Mouse (Mus musculus): Measurements from ENCODE around the gene Zdhhc21. TPM values are rescaled to one million over a fixed set of nuclear protein-coding genes. Genes with fewer than 3 reads are reported as not detected.

The Zdhhc21 gene
- polyA plus RNA-seq, 1 experiment from 2014 or later = 4.4 TPM

DNA sequence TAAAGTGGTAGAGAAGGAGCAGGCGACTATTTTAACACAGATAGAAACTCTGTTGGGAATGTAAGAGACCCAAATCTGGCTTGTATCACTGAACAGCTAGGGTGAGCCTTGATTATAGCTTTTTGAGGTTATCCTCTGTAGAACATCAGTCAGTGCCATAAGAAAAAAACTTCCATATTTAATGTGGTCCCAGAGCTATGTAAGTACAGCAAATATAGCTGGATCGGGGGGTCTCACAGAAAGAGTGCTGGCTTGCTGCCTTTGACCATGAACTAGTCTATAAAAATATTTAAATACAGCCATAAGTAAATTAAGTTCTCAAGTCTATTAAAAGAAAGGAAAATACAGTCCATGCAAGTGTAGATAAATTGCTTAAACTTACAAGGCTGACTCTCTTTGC, 20.5 kb upstream of the Zdhhc21 start:
- Histone ChIP-seq H3K27me3 (no peaks in the 10 kb centered on the region), H3K4me3 (replicated peaks) (no peak overlapping the region), H3K27ac (no peak overlapping the region), H3K4me2 (no peak overlapping the region), H3K9me3 (replicated peaks) (no peaks in the 10 kb centered on the region), H3K36me3 (no peaks in the 10 kb centered on the region), H3K4me1 (replicated peaks) (no peaks in the 10 kb centered on the region), H3K9ac (no peak overlapping the region)
- no peak for DNase-seq
- no peak for ATAC-seq (ENCODE audit: low read depth)
- WGBS (ENCODE audit: insufficient replicate concordance) = 65% methylated on average over 2 of the region's 2 CpGs

DNA sequence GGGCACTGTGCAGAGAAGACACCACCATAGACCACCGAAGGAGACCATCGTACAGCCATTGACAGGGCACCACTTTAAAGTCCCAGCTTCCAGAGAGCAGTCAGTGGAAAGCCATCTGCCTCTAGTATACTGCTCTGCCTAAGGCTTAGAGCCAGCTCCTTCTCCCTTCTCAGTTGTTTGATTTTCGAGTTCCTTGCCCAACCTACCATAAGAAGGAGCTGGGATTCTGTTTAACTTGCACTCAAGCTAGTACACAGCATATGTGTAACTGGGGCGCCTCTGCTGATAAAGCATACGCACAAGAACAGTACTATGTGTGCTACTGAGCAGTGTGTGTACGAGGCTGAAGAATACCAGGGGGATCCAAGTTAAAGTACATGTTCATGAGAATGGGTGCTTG, 19.4 kb upstream of the Zdhhc21 start:
- no peak overlapping the region for H3K4me2 ChIP-seq
- H3K27me3 ChIP-seq = no peaks in the 10 kb centered on the region
- H3K9me3 ChIP-seq (replicated peaks) = no peaks in the 10 kb centered on the region
- no peak overlapping the region for H3K27ac ChIP-seq
- H3K4me1 ChIP-seq (replicated peaks) = 0 out of 2 replicates have a peak, but pooled peaks cover 2% of the 10 kb centered on the region
- 57% methylated on average over 6 of the region's 6 CpGs for WGBS (ENCODE audit: insufficient replicate concordance)
- no peak overlapping the region for H3K9ac ChIP-seq
- no peak overlapping the region for H3K4me3 ChIP-seq (replicated peaks)
- DNase-seq = no peak
- ATAC-seq (ENCODE audit: low read depth) = no peak
- H3K36me3 ChIP-seq = no peaks in the 10 kb centered on the region

DNA sequence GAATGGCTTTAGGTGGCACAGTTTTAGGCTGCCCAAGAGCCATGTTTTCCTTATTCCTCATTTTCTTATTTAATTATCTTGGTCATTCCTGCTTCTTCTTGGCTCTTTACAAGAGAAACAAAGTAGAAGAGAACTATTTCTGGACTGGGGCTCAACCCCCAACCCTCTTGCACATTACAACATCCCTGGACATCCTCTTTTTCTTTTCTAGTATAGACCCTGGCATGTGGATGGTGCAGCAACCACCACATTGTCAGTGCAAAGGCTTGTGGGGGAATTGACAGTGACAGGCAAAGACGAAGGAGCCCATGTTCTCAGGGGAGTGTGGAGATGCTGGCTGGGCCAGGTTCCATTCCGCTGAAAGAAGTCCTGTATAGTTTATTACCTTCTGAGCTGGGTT, 16.9 kb upstream of the Zdhhc21 start:
- no peak overlapping the region for H3K4me3 ChIP-seq (replicated peaks)
- H3K9me3 ChIP-seq (replicated peaks) = no peaks in the 10 kb centered on the region
- DNase-seq (no peak), ATAC-seq (ENCODE audit: low read depth) (no peak)
- H3K9ac ChIP-seq = no peak overlapping the region
- no peaks in the 10 kb centered on the region for H3K36me3 ChIP-seq
- 62% methylated on average over 2 of the region's 2 CpGs for WGBS (ENCODE audit: insufficient replicate concordance)
- 0 out of 2 replicates have a peak, but pooled peaks cover 2% of the 10 kb centered on the region for H3K4me1 ChIP-seq (replicated peaks)
- no peak overlapping the region for H3K4me2 ChIP-seq
- no peaks in the 10 kb centered on the region for H3K27me3 ChIP-seq
- no peak overlapping the region for H3K27ac ChIP-seq

DNA sequence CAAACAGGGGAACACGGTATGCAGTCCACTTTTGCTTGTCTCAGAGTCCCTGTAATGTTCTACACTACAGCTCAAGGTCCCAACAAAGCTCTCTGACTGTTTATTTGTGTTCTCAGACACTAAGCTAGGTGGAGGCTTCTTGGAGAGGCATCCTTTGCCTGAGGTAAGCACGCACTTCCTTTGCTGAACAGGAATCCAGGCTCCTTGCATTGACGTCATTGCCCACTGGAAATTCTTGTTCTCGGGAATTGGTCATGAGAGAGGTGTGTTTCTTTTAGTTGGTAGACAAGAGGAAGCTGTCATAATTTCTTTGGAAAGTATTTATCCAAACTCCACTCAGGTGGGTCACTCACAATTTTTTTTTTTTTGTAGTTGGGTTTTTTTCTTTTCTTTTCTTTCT, 15.8 kb upstream of the Zdhhc21 start:
- Histone ChIP-seq H3K9me3 (replicated peaks) (no peaks in the 10 kb centered on the region), H3K4me1 (replicated peaks) (0 out of 2 replicates have a peak, but pooled peaks cover 2% of the 10 kb centered on the region), H3K4me3 (replicated peaks) (no peak overlapping the region), H3K9ac (no peak overlapping the region), H3K36me3 (no peaks in the 10 kb centered on the region), H3K27me3 (no peaks in the 10 kb centered on the region), H3K27ac (no peak overlapping the region), H3K4me2 (no peak overlapping the region)
- no peak for DNase-seq
- no peak for ATAC-seq (ENCODE audit: low read depth)
- WGBS (ENCODE audit: insufficient replicate concordance) = 56% methylated on average over 4 of the region's 4 CpGs

DNA sequence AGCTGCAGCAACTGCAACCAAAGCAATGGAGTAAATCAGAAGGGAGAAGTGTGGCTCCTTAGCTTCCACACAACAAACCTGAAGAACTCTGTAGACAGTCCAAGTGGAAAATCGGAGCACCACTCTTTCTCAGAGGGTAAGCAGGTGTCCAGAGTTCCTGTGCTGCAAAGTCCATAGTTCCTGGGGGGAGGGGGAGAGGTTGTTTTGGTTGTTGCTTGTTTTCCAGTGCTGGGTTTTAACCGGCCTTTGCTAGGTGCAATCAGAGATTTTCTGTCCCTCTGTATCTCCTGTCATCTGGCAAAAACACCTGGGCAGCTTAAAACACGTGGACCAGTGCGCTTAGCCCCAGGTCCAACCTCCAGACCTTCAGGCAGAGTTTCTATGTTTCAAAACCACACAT, 15.0 kb upstream of the Zdhhc21 start:
- 50% methylated on average over 4 of the region's 4 CpGs for WGBS (ENCODE audit: insufficient replicate concordance)
- Histone ChIP-seq H3K36me3 (no peaks in the 10 kb centered on the region), H3K4me2 (no peak overlapping the region), H3K4me1 (replicated peaks) (0 out of 2 replicates have a peak, but pooled peaks cover 2% of the 10 kb centered on the region), H3K4me3 (replicated peaks) (no peak overlapping the region), H3K27ac (no peak overlapping the region), H3K9me3 (replicated peaks) (no peaks in the 10 kb centered on the region), H3K9ac (no peak overlapping the region), H3K27me3 (no peaks in the 10 kb centered on the region)
- DNase-seq = no peak
- ATAC-seq (ENCODE audit: low read depth) = no peak

DNA sequence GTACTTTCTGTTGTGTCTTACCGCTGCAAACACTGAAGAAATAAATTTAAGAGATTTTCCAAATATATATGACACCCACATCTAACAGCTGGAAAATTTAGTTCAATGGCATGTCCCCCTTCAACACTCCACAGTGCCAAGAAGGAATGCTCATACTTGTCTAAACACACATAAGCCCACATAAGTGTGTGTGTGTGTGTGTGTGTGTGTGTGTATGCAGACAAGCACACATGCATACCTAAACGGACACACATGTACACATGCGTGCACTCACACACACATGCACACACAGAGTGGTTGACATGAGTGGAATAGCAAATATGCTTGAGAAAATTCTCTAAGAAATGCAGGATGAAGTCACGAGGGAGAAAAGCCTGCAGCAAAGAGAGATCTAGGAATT, 12.8 kb upstream of the Zdhhc21 start:
- Histone ChIP-seq H3K9ac (no peak overlapping the region), H3K27me3 (no peaks in the 10 kb centered on the region), H3K4me1 (replicated peaks) (0 out of 2 replicates have a peak, but pooled peaks cover 2% of the 10 kb centered on the region), H3K4me2 (no peak overlapping the region), H3K27ac (no peak overlapping the region), H3K9me3 (replicated peaks) (no peaks in the 10 kb centered on the region), H3K36me3 (no peaks in the 10 kb centered on the region), H3K4me3 (replicated peaks) (no peak overlapping the region)
- ATAC-seq (ENCODE audit: low read depth) = no peak
- no peak for DNase-seq
- WGBS (ENCODE audit: insufficient replicate concordance) = 66% methylated on average over 4 of the region's 4 CpGs

DNA sequence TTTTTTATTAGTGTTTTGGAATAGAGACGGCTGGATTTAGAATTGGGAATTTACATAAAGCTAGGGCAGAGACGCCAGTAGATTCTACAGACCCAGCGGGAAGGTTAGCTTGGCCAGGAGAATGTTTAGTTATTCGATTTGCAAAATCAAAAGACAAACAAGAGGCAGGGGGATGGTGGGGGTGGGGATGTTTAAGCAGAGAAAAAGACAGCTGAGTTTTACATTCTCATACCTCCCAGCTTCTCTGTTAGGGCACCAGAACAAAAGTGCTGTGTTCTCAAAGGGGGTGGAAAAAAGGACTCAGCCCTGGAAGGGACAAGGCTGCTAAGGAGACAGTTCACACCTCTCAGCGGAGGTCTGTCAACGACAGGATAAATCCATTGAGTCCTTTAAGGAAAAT, 12.4 kb upstream of the Zdhhc21 start:
- Histone ChIP-seq H3K27ac (no peak overlapping the region), H3K4me1 (replicated peaks) (0 out of 2 replicates have a peak, but pooled peaks cover 2% of the 10 kb centered on the region), H3K27me3 (no peaks in the 10 kb centered on the region), H3K4me2 (no peak overlapping the region), H3K36me3 (no peaks in the 10 kb centered on the region), H3K9me3 (replicated peaks) (no peaks in the 10 kb centered on the region), H3K9ac (no peak overlapping the region), H3K4me3 (replicated peaks) (no peak overlapping the region)
- ATAC-seq (ENCODE audit: low read depth) = no peak
- DNase-seq = no peak
- WGBS (ENCODE audit: insufficient replicate concordance) = 60% methylated on average over 6 of the region's 6 CpGs

DNA sequence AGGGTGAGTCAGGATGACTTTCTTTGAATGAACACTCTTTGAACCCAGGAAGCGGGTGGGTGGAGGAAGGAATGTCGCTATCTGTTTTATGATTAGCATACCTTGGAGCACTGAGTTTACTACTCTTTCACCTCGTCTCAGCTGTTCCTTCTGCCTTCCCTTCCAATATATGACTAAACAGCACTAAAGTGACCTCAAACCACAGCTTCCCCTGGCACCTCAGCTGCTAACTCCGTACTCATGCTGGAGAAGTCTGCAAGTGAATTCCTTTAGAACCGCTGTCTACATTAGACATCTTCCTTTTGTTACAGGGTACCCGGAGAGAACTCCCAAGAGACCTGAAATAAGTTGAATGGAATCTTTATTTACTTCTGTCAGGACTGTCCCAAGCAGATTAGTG, 11.2 kb upstream of the Zdhhc21 start:
- WGBS (ENCODE audit: insufficient replicate concordance) = 35% methylated on average over 6 of the region's 6 CpGs
- ATAC-seq (ENCODE audit: low read depth) (no peak), DNase-seq (no peak)

DNA sequence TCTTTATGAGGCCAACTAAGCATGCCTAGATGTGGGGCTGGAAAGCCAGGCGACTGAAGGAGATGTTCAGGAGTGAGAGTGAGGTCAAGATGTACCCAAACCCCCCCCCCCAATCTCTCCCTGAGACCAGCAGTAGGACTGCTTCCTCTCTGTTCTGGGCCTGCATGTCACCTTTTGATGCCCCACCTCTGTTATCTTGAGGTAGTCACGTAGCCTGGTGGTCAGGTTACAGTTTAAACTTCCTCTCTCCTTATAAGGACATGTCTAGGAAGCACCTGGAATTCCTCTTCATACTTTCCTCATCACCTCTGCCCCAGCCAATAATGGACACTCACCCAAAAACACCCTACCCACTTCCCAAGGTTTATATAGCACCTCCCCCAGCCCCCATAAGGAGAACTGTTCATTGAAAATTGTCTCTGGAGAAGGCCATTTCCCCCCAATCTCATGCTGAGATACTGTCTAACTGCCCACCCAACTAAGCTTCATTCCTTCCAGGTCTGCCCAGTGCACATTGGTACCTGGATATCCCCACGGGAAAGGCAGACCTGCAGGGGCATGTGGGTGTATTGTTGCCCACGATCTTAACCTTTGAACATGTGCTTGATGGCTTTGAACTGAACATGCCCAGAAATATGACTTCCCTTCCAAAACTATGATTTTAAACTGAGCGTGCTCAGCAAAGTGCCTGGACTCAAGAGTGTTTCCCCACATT, 8.1 kb upstream of the Zdhhc21 start:
- no peak overlapping the region for H3K27ac ChIP-seq
- no peaks in the 10 kb centered on the region for H3K9me3 ChIP-seq (replicated peaks)
- no peak for DNase-seq
- 57% methylated on average over 5 of the region's 5 CpGs for WGBS (ENCODE audit: insufficient replicate concordance)
- no peak overlapping the region for H3K4me2 ChIP-seq
- no peak overlapping the region for H3K9ac ChIP-seq
- no peak overlapping the region for H3K4me3 ChIP-seq (replicated peaks)
- no peaks in the 10 kb centered on the region for H3K36me3 ChIP-seq
- no peaks in the 10 kb centered on the region for H3K4me1 ChIP-seq (replicated peaks)
- ATAC-seq (ENCODE audit: low read depth) = no peak
- H3K27me3 ChIP-seq = no peaks in the 10 kb centered on the region

More for the DNA sequence above, 11.2 kb upstream of the Zdhhc21 start:
- Histone ChIP-seq H3K27ac (no peak overlapping the region), H3K36me3 (no peaks in the 10 kb centered on the region), H3K9me3 (replicated peaks) (no peaks in the 10 kb centered on the region), H3K9ac (no peak overlapping the region), H3K27me3 (no peaks in the 10 kb centered on the region), H3K4me3 (replicated peaks) (no peak overlapping the region), H3K4me1 (replicated peaks) (0 out of 2 replicates have a peak, but pooled peaks cover 2% of the 10 kb centered on the region), H3K4me2 (no peak overlapping the region)

DNA sequence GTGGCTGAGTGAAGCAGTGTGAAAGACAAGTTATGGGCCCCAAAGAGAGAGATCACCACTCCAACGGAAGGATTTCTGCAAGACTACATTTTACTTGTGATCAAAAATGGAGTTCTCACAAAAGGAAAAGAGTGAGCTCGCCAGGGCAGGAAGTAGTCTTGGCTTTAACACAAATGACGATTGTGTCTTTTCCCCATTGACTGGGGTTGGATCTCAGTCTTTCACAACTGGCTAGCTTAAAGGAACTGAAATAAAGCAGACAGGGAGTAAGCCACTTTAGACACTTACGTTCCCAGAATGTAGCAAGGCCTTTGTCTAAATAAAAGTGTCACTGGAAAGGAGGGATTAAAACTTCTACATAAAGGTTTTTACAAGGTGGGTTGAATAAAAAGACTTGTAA, 7.4 kb upstream of the Zdhhc21 start:
- WGBS (ENCODE audit: insufficient replicate concordance) = 47% methylated on average over 4 of the region's 4 CpGs
- no peak overlapping the region for H3K4me3 ChIP-seq (replicated peaks)
- no peak for ATAC-seq (ENCODE audit: low read depth)
- H3K9me3 ChIP-seq (replicated peaks) = no peaks in the 10 kb centered on the region
- no peak overlapping the region for H3K27ac ChIP-seq
- no peaks in the 10 kb centered on the region for H3K27me3 ChIP-seq
- no peak for DNase-seq
- no peak overlapping the region for H3K9ac ChIP-seq
- H3K4me2 ChIP-seq = no peak overlapping the region
- H3K4me1 ChIP-seq (replicated peaks) = no peaks in the 10 kb centered on the region
- no peaks in the 10 kb centered on the region for H3K36me3 ChIP-seq

DNA sequence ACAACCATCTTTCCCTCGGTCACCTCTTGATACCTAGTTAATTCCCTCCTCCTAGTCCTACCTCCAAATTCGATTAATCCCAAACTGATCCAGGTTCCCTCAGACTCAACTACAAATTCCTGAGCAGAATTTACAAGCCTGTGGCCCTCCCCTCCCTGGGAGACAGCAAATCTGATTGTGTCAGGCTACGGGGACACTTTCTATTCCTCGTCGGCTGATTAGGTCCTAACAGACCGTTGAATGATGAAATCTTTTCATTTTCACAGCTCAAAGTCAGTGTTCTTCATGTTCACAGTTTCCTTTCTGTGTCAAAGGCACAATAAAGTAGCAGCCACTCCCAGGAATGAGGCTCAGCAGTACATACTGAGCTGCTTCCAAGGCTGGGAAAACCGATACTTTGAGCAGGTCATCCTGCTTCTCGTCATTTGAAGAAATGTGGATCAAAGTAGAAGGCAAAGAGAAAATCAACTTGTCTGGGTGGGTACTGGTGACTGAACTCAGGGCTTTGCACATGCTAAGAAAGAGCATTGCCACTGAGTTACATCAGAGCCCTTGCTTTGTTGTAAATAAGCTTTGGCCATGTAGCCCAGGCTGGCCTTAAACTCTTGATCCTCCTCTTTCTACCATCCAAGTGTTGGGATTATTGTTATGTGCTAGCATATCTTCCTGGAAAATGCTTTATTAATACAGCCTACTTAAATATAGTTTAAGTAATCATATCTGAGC, 5.4 kb upstream of the Zdhhc21 start:
- no peak overlapping the region for H3K4me3 ChIP-seq (replicated peaks)
- H3K9ac ChIP-seq = no peak overlapping the region
- H3K4me1 ChIP-seq (replicated peaks) = no peaks in the 10 kb centered on the region
- no peak overlapping the region for H3K4me2 ChIP-seq
- no peaks in the 10 kb centered on the region for H3K36me3 ChIP-seq
- no peak overlapping the region for H3K27ac ChIP-seq
- no peaks in the 10 kb centered on the region for H3K9me3 ChIP-seq (replicated peaks)
- H3K27me3 ChIP-seq = no peaks in the 10 kb centered on the region
- WGBS (ENCODE audit: insufficient replicate concordance) = 66% methylated on average over 8 of the region's 8 CpGs
- DNase-seq = no peak
- ATAC-seq (ENCODE audit: low read depth) = no peak

DNA sequence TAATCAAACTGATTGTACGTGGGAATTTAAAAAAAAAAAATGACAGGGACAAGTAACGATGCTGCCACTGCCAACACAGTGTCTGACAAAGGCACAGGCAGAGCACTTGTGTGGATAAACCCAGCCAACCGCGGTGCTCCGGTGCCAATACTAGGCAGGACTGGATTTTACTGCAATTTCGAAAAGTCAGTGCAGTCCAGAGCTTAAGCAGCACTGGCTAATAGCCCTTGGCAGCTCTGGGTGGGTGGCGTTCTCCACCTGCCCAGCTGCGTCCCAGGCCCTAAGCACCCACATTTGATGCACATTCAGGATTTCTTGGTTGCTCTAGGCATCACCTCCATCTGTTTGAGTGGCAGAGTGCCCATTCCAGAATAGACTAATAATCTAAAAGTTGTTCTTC, 3.6 kb upstream of the Zdhhc21 start:
- WGBS (ENCODE audit: insufficient replicate concordance) = 76% methylated on average over 8 of the region's 8 CpGs

More for the DNA sequence above, 3.6 kb upstream of the Zdhhc21 start:
- peaks cover 11% of the 10 kb centered on the region for H3K4me1 ChIP-seq (replicated peaks)
- ATAC-seq (ENCODE audit: low read depth) (no peak), DNase-seq (no peak)
- H3K4me3 ChIP-seq (replicated peaks) = no peak overlapping the region
- no peaks in the 10 kb centered on the region for H3K27me3 ChIP-seq
- H3K36me3 ChIP-seq = no peaks in the 10 kb centered on the region
- no peak overlapping the region for H3K9ac ChIP-seq
- no peak overlapping the region for H3K4me2 ChIP-seq
- no peak overlapping the region for H3K27ac ChIP-seq
- no peaks in the 10 kb centered on the region for H3K9me3 ChIP-seq (replicated peaks)

Data from liver, embryonic 13.5 days (tissue).